In the genomic region with DNA sequence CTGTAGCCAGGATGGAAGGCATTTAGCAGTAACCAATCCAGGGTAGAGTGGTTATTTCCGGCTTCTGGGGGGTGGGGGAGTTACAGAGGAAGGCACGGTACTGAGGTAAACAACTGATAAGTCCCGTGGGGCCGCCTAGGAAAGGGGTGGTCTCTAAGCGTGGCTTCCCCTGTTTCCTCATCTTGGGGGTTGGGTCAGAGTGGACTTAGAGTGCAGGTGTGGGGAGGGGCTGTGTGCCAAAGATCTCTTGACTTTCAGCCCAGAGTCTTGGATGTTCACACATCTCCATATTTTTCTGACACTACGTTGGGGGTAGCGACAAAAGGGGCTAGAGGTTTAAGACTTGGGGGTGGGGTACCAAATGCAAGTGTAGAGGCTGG, we compare ENCODE assay signal across 8 mouse cellular contexts. TPM values are rescaled to one million over a fixed set of nuclear protein-coding genes. Genes with fewer than 3 reads are reported as not detected.
A peak's percentile ranks its signal among the peaks of the same experiment; 100 is the strongest.
DNase-seq lines count a peak whose midpoint lies in the region; ATAC-seq lines count a peak whose summit lies in the region.

No protein-coding gene starts in this region.

- ATAC-seq in limb, embryonic 11.5 days (ENCODE audit: insufficient number of reproducible peaks, low FRiP score, low TSS enrichment, low read depth), result peak; percentile 23; the same call in 1 of the 2 replicates
- peak; percentile 50; the same call in 1 of the 2 replicates for ATAC-seq in stomach, embryonic 14.5 days (ENCODE audit: insufficient number of reproducible peaks, insufficient read depth, low FRiP score, low read depth)
- ATAC-seq in cerebellum, adult (ENCODE audit: insufficient number of reproducible peaks, low FRiP score, low TSS enrichment), result no peak

- peak overlapping the region; percentile 99 for H3K9ac ChIP-seq in limb, embryonic 11.5 days (ENCODE audit: low read length)
- peak overlapping the region; percentile 99 for H3K9ac ChIP-seq in stomach, embryonic 14.5 days (replicated peaks; ENCODE audit: low read depth, low read length)

- DNase-seq in CD8-positive naive resting alpha-beta T cell, adult 2 months (ENCODE audit: low read depth in 2 of 2, low spot score in 2 of 2), result peak; percentile 69 to 79
- DNase-seq in T-cell, adult 2 months (ENCODE audit: low spot score), result peak; percentile 87
- peak; percentile 35 for DNase-seq in forebrain, embryonic 10.5 days (ENCODE audit: extremely low spot score, low spot score)
- peak; percentile 69 for DNase-seq in heart, postnatal 25 days (ENCODE audit: low spot score)
- peak; percentile 69 for DNase-seq in limb, embryonic 11.5 days (ENCODE audit: low spot score)
- DNase-seq in mesoderm, embryonic 11.5 days (ENCODE audit: low read depth, low spot score), result peak; percentile 58

- H3K4me1 ChIP-seq in forebrain, embryonic 10.5 days, result peaks cover 59% of the 10 kb centered on the region
- H3K4me1 ChIP-seq in limb, embryonic 11.5 days (ENCODE audit: control insufficient read depth, insufficient read depth, low read length), result peaks cover 31% of the 10 kb centered on the region
- H3K4me1 ChIP-seq in stomach, embryonic 14.5 days (ENCODE audit: control insufficient read depth, insufficient read depth, low read length), result peaks cover 38% of the 10 kb centered on the region

- intact Hi-C loops in heart, postnatal 25 days (cut with DNase I), result loop anchor here (2.0 to 5.0 kb wide), 2 partner anchors 17 to 114 kb away; no protein-coding TSS in a partner anchor

- 7% methylated on average over 7 of the region's 7 CpGs for WGBS in forebrain, embryonic 10.5 days
- under 1% methylated on average over 7 of the region's 7 CpGs for WGBS in limb, embryonic 11.5 days
- 3% methylated on average over 7 of the region's 7 CpGs for WGBS in stomach, embryonic 14.5 days

- H3K27ac ChIP-seq in forebrain, embryonic 10.5 days, result peak overlapping the region; percentile 99
- peak overlapping the region; percentile 97 for H3K27ac ChIP-seq in limb, embryonic 11.5 days (replicated peaks; ENCODE audit: low read depth, low read length)
- peak overlapping the region; percentile 99 for H3K27ac ChIP-seq in stomach, embryonic 14.5 days (ENCODE audit: low read length)

- H3K4me2 ChIP-seq in limb, embryonic 11.5 days (ENCODE audit: low read depth, severe bottlenecking), result peak overlapping the region; percentile 85
- H3K4me2 ChIP-seq in stomach, embryonic 14.5 days (replicated peaks; ENCODE audit: low read depth, low read length), result peak overlapping the region; percentile 87

- peak overlapping the region; percentile 97 for H3K4me3 ChIP-seq in forebrain, embryonic 10.5 days
- H3K4me3 ChIP-seq in limb, embryonic 11.5 days (ENCODE audit: low read depth, low read length), result peak overlapping the region; percentile 85
- H3K4me3 ChIP-seq in stomach, embryonic 14.5 days (ENCODE audit: low read depth, low read length), result peak overlapping the region; percentile 87

- no peaks in the 10 kb centered on the region for H3K27me3 ChIP-seq in forebrain, embryonic 10.5 days (ENCODE audit: poor library complexity, severe bottlenecking)
- no peaks in the 10 kb centered on the region for H3K27me3 ChIP-seq in limb, embryonic 11.5 days (ENCODE audit: control insufficient read depth, insufficient read depth, low read length)
- H3K27me3 ChIP-seq in stomach, embryonic 14.5 days (ENCODE audit: control insufficient read depth, insufficient read depth, low read length), result no peaks in the 10 kb centered on the region

- H3K36me3 ChIP-seq in forebrain, embryonic 10.5 days (replicated peaks), result peaks cover 15% of the 10 kb centered on the region
- H3K36me3 ChIP-seq in limb, embryonic 11.5 days (ENCODE audit: control insufficient read depth, insufficient read depth, low read length), result no peaks in the 10 kb centered on the region
- no peaks in the 10 kb centered on the region for H3K36me3 ChIP-seq in stomach, embryonic 14.5 days (ENCODE audit: control insufficient read depth, insufficient read depth, low read length)

- H3K9me3 ChIP-seq in forebrain, embryonic 10.5 days, result 0 out of 2 replicates have a peak, but pooled peaks cover 3% of the 10 kb centered on the region
- H3K9me3 ChIP-seq in limb, embryonic 11.5 days (ENCODE audit: control insufficient read depth, low read length), result no peaks in the 10 kb centered on the region
- no peaks in the 10 kb centered on the region for H3K9me3 ChIP-seq in stomach, embryonic 14.5 days (ENCODE audit: control insufficient read depth, low read depth, low read length)

RNA-seq across cellular contexts. Expression of a gene that starts 1.6 kb away (rescaled TPM):
- polyA plus RNA-seq in forebrain, embryonic 10.5 days (2016; fragmentation: Nextera tagmentation; extraction: Ambion mirVana), result 7.0 and 7.7 TPM in 2 replicates
- 1 to 10 TPM; 7.1 to 8.3 TPM for total RNA-seq in heart, postnatal 25 days (2021)
- polyA plus RNA-seq in limb, embryonic 11.5 days (2014; fragmentation: Nextera tagmentation; extraction: Ambion mirVana), result 9.3 and 10.1 TPM in 2 replicates
- polyA plus RNA-seq in stomach, embryonic 14.5 days (2014; fragmentation: Nextera tagmentation; extraction: Ambion mirVana), result 7.7 and 8.3 TPM in 2 replicates

RNA-seq across cellular contexts. Expression of a gene that starts 15.5 kb away (rescaled TPM):
- polyA plus RNA-seq in forebrain, embryonic 10.5 days (2016; fragmentation: Nextera tagmentation; extraction: Ambion mirVana), result 0.10 TPM in 1 of 2 replicates, not detected in the other
- not detected for total RNA-seq in heart, postnatal 25 days (2021)
- not detected in 2 replicates for polyA plus RNA-seq in limb, embryonic 11.5 days (2014; fragmentation: Nextera tagmentation; extraction: Ambion mirVana)
- polyA plus RNA-seq in stomach, embryonic 14.5 days (2014; fragmentation: Nextera tagmentation; extraction: Ambion mirVana), result 0.12 TPM in 1 of 2 replicates, not detected in the other

RNA-seq across cellular contexts. Expression of a gene that starts 52.2 kb away (rescaled TPM):
- polyA plus RNA-seq in forebrain, embryonic 10.5 days (2016; fragmentation: Nextera tagmentation; extraction: Ambion mirVana), result 169 and 171 TPM in 2 replicates
- 10 to 100 TPM; 82.8 to 83.3 TPM for total RNA-seq in heart, postnatal 25 days (2021)
- polyA plus RNA-seq in limb, embryonic 11.5 days (2014; fragmentation: Nextera tagmentation; extraction: Ambion mirVana), result 182 and 203 TPM in 2 replicates
- polyA plus RNA-seq in stomach, embryonic 14.5 days (2014; fragmentation: Nextera tagmentation; extraction: Ambion mirVana), result 188 and 213 TPM in 2 replicates

Comparison
In these comparisons a context has a peak if more than half of its experiments do, and no peak if none do; other contexts are left out.
1. DNase-seq: peak in every context shown above with its lines; median percentile 87 in T-cell, adult 2 months; 74 in CD8-positive naive resting alpha-beta T cell, adult 2 months; 69 in heart, postnatal 25 days; 69 in limb, embryonic 11.5 days; 58 in mesoderm, embryonic 11.5 days; 35 in forebrain, embryonic 10.5 days.